Mouse (Mus musculus) brain, adult 2 months (tissue): ENCODE results near the gene Atl1.

Source experiments
- DNase-seq: peaks from one replicate; pipeline ENCODE4 v3.0.0; 2011; ENCODE audit warnings: low read depth, low spot score

Atl1 gene

DNA sequence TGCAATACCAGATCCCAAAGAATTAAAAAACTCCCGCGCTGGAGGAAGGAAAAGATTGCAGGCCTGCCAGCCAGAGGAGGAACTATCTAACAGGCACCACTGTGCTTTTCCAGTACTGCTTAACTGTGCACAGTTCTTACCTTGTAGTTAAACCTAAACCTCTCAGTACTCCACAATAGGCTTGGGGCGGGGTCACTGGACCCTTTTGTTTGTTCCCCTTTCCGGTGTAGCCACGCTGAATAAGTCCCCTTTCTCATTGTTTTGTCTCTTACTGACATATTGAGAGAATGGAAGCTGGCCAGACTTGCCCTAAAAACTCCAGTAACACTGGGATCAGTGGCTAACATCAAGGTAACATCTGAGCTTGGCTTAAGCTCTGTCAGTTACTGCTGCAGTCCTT lies 45.3 kb downstream of the Atl1 start:
- no peak for DNase-seq

GRCm38 (mm10) chr12:69939291-69939690 lies 46.9 kb downstream of the Atl1 start:
- no peak for DNase-seq

DNA sequence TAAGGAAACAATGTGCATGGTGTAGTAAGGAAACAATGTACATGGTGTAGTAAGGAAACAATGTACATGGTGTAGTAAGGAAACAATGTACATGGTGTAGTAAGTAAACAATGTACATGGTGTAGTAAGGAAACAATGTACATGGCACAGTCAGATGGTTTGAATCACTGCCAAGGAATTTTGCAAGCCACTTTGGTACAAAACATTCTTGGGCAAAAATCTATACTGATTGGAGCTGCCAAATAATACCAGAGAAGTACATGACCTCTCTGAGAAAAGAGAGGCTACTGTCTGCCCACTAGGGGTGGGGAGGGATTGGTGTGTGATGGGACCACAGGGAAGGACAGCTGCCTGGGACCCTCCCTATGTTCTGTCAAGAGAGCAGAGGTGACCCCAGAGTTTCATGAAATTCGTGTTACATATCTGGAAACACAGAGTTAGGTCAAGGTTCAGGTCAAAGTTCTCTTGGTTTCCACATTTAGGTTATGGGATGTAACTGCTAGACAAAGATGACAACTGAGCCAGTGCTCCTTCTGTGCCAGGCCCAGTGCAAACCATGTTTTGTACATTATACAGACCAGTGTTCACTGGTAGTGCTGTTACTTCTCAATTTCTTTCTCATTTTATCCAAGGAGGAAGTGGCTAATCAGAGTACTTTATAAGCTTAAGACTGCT lies 49.4 kb downstream of the Atl1 start:
- no peak for DNase-seq

GRCm38 (mm10) chr12:69945861-69946260 lies 53.4 kb downstream of the Atl1 start:
- peak; percentile 47 for DNase-seq

- no peak for DNase-seq
Measured at GRCm38 (mm10) chr12:69947502-69947901, 55.1 kb downstream of the Atl1 start.

GRCm38 (mm10) chr12:69957378-69957777 lies 65.0 kb downstream of the Atl1 start:
- no peak for DNase-seq

GRCm38 (mm10) chr12:69962468-69962867 lies 70.1 kb downstream of the Atl1 start:
- peak; percentile 86 for DNase-seq

DNA sequence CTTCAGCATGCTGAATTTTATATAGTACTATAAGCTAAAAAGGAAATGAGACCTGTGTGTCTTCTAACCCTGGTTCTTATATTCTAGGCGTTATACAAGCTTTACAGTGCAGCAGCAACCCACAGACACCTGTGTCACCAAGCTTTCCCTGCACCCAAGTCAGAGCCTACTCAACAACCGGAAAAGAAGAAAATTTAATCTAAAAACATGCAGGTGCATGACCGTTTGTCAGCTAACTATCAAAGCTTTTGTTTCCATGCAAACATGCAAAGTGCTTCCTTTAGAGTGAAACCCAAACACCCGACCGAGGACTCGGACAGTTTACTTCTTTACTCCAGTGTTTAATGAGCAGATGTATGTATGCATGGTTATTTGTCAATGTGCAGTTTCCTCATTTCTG lies 70.7 kb downstream of the Atl1 start:
- no peak for DNase-seq

GRCm38 (mm10) chr12:69965644-69966043 lies 73.2 kb downstream of the Atl1 start:
- no peak for DNase-seq

DNA sequence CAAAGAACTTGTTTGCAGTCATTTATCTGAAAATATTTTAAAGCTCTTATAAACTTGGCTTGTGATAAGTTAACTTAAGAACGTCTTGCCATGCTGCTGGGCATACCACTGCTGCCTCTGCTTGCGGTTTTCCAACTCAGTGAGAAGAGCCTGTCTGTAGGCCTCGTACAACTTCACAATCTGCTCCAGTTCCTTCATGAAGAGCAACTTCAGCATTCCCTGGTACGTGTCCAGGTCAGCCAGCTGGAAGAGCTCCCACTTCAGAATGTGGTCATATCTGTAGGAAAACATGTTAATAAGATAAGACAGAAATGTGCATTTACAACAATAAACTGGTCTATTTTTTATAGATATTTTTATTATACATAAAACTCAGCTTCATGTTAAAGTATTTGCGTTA lies 73.7 kb downstream of the Atl1 start:
- DNase-seq: peak; percentile 10

- peak; percentile 40 for DNase-seq
Measured at GRCm38 (mm10) chr12:69967112-69967511, 74.7 kb downstream of the Atl1 start.

- DNase-seq: peak; percentile 49
Measured at GRCm38 (mm10) chr12:69968154-69968553, 75.7 kb downstream of the Atl1 start.

- DNase-seq: peak; percentile 61
Measured at GRCm38 (mm10) chr12:69973666-69974065, 81.3 kb downstream of the Atl1 start.

- no peak for DNase-seq
Measured at GRCm38 (mm10) chr12:69976688-69977087, 84.3 kb downstream of the Atl1 start.

DNA sequence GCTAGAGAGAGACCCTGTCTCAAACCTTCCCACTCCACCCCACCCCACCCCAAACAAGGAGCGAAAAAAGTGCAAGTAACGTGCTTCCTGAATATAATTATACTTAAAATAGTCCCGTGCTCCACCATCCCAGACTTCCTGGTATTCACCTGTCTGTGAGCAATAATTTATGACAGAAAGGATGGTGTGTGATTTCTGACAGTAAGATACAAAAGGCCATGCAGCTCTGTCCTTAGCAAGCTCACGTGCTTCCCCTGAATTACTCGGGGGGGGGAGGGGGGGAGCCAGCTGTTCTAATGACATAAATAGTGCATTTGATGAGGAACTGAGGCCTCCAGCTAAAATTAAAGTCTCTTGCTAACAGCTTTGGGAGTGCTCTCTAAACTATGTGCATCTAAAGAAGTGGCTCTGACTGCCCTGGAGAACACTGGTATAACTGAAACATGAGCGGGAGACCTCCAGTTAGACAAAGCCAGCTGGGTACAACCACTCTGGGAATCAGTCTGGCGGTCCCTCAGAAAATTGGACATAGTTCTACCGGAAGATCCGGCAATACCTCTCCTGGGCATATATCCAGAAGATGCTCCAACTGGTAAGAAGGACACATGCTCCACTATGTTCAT lies 85.1 kb downstream of the Atl1 start:
- DNase-seq: peak; percentile 20

DNA sequence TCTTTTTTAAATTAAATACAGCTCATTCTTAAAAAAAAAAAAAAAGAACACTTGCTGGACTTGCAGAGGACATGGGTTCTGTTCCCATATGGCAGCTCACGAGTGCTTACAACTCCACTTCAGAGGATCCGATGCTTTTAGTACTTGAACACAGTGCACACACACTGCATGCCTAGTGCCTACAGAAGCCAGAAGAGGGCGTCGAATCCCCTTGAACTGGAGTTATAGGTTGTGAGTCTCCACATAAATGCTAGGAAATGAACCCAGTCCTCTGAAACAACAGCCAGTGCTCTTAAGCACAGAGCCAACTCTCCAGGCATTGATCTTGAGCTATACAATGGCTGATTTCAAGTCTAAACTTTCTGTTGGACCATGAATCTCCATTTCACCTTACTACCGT lies 90.5 kb downstream of the Atl1 start:
- DNase-seq: peak; percentile 50

DNA sequence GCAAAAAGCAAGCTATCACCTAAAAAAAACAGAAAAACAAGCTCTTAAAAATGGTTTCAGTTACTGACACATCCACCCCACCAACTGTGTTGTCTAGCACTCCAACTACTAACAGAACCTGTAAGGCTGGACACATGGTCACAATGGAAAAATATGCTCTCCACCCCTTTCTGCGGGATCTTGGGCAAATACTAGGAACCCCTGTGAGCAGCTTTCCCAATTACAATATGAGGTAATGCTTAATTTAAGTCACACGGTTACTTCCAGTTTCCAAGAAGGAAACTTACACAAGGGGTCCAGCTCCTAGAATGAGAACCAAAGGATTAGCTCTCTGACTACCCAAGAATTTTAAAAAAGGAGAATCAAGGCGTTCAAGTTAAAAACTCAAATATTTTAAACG lies 93.1 kb downstream of the Atl1 start:
- no peak for DNase-seq

GRCm38 (mm10) chr12:69986241-69986762 lies 93.9 kb downstream of the Atl1 start:
- DNase-seq: peak; percentile 61

GRCm38 (mm10) chr12:69986786-69987497 lies 94.5 kb downstream of the Atl1 start, which contains the start of gene Sav1:
TSS of gene Sav1 (minus strand) at chr12:69987002.
- peak; percentile 90 for DNase-seq

DNA sequence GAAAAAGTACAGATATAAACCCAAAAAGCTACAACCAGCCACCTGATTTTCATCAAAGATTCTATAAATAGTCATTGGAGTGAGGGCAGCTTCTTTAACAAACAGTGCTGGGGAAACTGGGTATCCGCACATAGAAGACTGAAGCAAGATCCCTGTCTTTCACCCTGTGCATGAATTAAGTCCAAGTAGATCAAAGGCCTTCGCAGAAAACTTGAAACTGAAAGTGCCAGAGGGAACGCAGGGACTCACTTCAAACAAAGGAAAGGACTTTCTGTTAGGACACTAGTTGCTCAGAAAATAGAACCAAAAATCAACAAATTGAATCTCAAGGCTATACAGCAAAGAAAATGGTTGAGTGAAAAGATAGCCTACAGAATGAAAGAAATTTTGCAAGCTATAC lies 103.0 kb downstream of the Atl1 start:
- no peak for DNase-seq

DNA sequence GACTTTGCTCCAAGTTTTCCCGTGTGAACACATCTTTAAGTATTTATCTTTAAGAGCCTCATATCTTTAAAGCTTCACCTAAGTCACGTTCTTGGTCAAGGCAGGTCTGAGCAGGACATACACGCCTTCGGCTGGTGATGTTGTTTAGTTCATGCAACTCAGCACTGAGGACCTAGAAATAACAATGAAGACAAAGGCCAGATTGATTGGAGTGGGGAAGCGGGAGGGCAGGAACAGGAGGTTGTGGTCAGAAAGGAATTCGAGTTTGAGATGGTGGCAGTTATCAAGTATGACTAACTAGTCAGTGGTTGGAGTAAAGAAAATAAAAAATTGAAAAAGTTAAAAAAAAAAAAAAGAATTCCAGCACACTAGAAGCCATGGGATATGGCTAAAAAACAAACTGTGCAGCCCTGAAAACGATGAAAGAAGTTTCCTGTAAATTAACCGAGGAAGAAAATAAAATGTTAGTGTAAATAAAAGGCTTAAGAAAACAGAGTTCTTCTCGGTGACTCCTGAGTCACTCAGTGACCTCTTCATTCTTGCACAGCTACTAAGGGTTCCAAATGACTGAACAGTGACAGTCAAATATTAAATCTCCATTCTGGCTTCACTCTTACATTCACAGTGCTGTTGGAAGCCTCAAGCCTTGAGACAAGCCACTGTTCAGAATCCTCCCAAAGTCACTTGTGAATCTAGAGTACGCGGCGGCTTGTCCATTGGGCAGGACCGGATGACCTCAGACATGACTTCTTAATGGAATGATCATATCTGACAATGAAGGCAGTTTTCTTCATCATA lies 106.0 kb downstream of the Atl1 start:
- DNase-seq: no peak

DNA sequence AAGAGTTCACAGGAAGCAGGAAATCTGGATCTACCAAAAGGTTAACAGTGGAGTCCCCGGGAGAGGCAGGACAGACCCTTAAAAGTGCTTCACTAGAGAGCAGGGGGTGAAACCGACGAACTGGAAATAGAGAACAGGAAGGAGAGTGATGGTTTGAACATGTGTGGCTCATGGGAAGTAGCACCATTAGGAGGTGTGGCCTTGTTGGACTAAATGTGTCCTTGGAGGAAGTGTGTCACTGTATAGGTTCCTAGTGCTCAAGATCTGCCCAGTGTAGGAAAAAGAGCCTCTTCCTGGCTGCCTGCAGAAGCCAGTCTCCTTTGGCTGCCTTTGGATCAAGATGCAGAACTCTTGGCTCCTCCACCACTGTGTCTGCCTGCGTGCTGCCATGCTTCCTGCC lies 112.7 kb downstream of the Atl1 start:
- no peak for DNase-seq
